Mouse (Mus musculus) lung, postnatal 25 days (tissue): ENCODE results near the gene Gm13694.
A peak's percentile ranks its signal among the peaks of the same experiment; 100 is the strongest.

Experiments
- DNase-seq: peaks from one replicate; pipeline ENCODE4 v3.0.0; 2022; ENCODE audit warnings: low spot score

Gene Gm13694

GRCm38 (mm10) chr2:84025217-84025616, 46.5 kb downstream of the Gm13694 start:
- DNase-seq: peak; percentile 23
